Mouse (Mus musculus) CH12.LX (cell line): ENCODE data around the gene Cdk17.

ENCODE experiments used
- CTCF ChIP-seq, 2 experiments: IDR thresholded peaks in 1 of 2; conservative IDR thresholded peaks in 1 of 2; 2 replicates each; pipeline ENCODE4 v1.5.1; 2011 to 2012; ENCODE audit warnings: low read depth in 2 of 2, low read length in 2 of 2, improper control_type of control experiment in 1 of 2, inconsistent platforms in 1 of 2, mild to moderate bottlenecking in 1 of 2, moderate library complexity in 1 of 2
- E2F4 ChIP-seq: IDR thresholded peaks from 2 replicates; pipeline ENCODE4 v1.6.1; 2011; ENCODE audit warnings: low read depth, low read length, improper control_type of control experiment; ENCODE audit not compliant: insufficient replicate concordance
- EP300 ChIP-seq: IDR thresholded peaks from 2 replicates; pipeline ENCODE4 v1.6.1; 2011; ENCODE audit warnings: low read length, improper control_type of control experiment
- GABPA ChIP-seq: IDR thresholded peaks from 2 replicates; pipeline ENCODE4 v1.6.1; 2012; ENCODE audit warnings: low read depth, low read length, improper control_type of control experiment, inconsistent platforms; ENCODE audit not compliant: insufficient replicate concordance
- MEF2A ChIP-seq: IDR thresholded peaks from 2 replicates; pipeline ENCODE4 v1.6.1; 2014; ENCODE audit warnings: low read depth, mild to moderate bottlenecking, inconsistent platforms, low read length, improper control_type of control experiment, borderline replicate concordance
- NELFE ChIP-seq: IDR thresholded peaks from 2 replicates; pipeline ENCODE4 v1.6.1; 2011; ENCODE audit warnings: low read depth, low read length, improper control_type of control experiment
- POLR2A ChIP-seq: IDR thresholded peaks from 2 replicates; pipeline ENCODE4 v1.6.1; 2011; ENCODE audit warnings: low read depth, mild to moderate bottlenecking, improper control_type of control experiment, low read length
- POLR2AphosphoS2 ChIP-seq: IDR thresholded peaks from 2 replicates; pipeline ENCODE4 v1.6.1; 2011; ENCODE audit warnings: low read depth, low read length, improper control_type of control experiment
- USF1 ChIP-seq: IDR thresholded peaks from 2 replicates; pipeline ENCODE4 v1.6.1; 2014; ENCODE audit warnings: low read depth, mild to moderate bottlenecking, inconsistent platforms, low read length, improper control_type of control experiment

- no peak for TF ChIP-seq GABPA
- TF ChIP-seq NELFE: no peak
- no peak for TF ChIP-seq EP300
- TF ChIP-seq POLR2A: no peak
- TF ChIP-seq MEF2A: no peak
- TF ChIP-seq E2F4: no peak
- TF ChIP-seq USF1: no peak
- no peak for TF ChIP-seq CTCF (conservative IDR thresholded peaks at IDR 0.05 in 1 of 2, IDR thresholded peaks at IDR 0.05 in 1 of 2; ENCODE audit: low read depth in 2 of 2, low read length in 2 of 2)
- TF ChIP-seq POLR2AphosphoS2: no peak
Observed at GRCm38 (mm10) chr10:93265833-93266232, 105.2 kb downstream of the Cdk17 start.
